Mouse (Mus musculus) megakaryocyte progenitor cell, adult 5-6 weeks (primary cell): ENCODE data around the gene Sf3a1. TPM values are rescaled to one million over a fixed set of nuclear protein-coding genes. Genes with fewer than 3 reads are reported as not detected.

Experiments
- total RNA-seq, 2 experiments: library from RNA; stranded (forward) in 1 of 2; stranded (reverse) in 1 of 2; fragments of 157-497, 149-512 nt in 1 of 2; fragments of 200-1000 nt in 1 of 2; gene quantifications; 2 replicates each; pipeline versions ENCODE4 v1.2.3 to v1.2.4; 2015 to 2017

Gene Sf3a1
- total RNA-seq, 2 experiments from 2014 or later = 35.3 to 64.8 TPM

Other genes with a start within 250 kb of the Sf3a1 start
- gene Slc35e4, start 245.7 kb upstream of the Sf3a1 start, total RNA-seq (2015) = 0.94 and 2.5 TPM in 2 replicates
- 1.5 and 3.0 TPM in 2 replicates for gene Slc35e4, start 245.7 kb upstream of the Sf3a1 start, total RNA-seq (2017)
- gene Tcn2, start 228.2 kb upstream of the Sf3a1 start, total RNA-seq (2015) = 87.8 and 102 TPM in 2 replicates
- gene Tcn2, start 228.2 kb upstream of the Sf3a1 start, total RNA-seq (2017) = 40.8 and 50.5 TPM in 2 replicates
- 67.7 and 87.4 TPM in 2 replicates for gene Pes1, start 196.4 kb upstream of the Sf3a1 start, total RNA-seq (2015)
- gene Pes1, start 196.4 kb upstream of the Sf3a1 start, total RNA-seq (2017) = 168 and 183 TPM in 2 replicates
- not detected in 2 replicates for gene 4930556J24Rik, start 183.6 kb upstream of the Sf3a1 start, total RNA-seq (2015)
- gene 4930556J24Rik, start 183.6 kb upstream of the Sf3a1 start, total RNA-seq (2017) = not detected in 2 replicates
- gene Gal3st1, start 176.7 kb upstream of the Sf3a1 start, total RNA-seq (2015) = 0.37 TPM in 1 of 2 replicates, not detected in the other
- 0.30 and 0.75 TPM in 2 replicates for gene Gal3st1, start 176.7 kb upstream of the Sf3a1 start, total RNA-seq (2017)
- not detected in 2 replicates for gene Sec14l4, start 128.9 kb upstream of the Sf3a1 start, total RNA-seq (2015)
- not detected in 2 replicates for gene Sec14l4, start 128.9 kb upstream of the Sf3a1 start, total RNA-seq (2017)
- not detected in 2 replicates for gene Sec14l3, start 95.5 kb upstream of the Sf3a1 start, total RNA-seq (2015)
- gene Sec14l3, start 95.5 kb upstream of the Sf3a1 start, total RNA-seq (2017) = not detected in 2 replicates
- 9.7 and 12.0 TPM in 2 replicates for gene Mtfp1, start 64.9 kb upstream of the Sf3a1 start, total RNA-seq (2015)
- gene Mtfp1, start 64.9 kb upstream of the Sf3a1 start, total RNA-seq (2017) = 9.2 and 12.0 TPM in 2 replicates
- gene Sec14l2, start 36.9 kb upstream of the Sf3a1 start, total RNA-seq (2015) = 0.71 and 0.72 TPM in 2 replicates
- 0.87 and 1.7 TPM in 2 replicates for gene Sec14l2, start 36.9 kb upstream of the Sf3a1 start, total RNA-seq (2017)
- 2.5 and 4.7 TPM in 2 replicates for gene Rnf215, start 25.1 kb upstream of the Sf3a1 start, total RNA-seq (2015)
- gene Rnf215, start 25.1 kb upstream of the Sf3a1 start, total RNA-seq (2017) = 5.9 and 8.8 TPM in 2 replicates
- gene Ccdc157, start 57 bp upstream of the Sf3a1 start, total RNA-seq (2015) = 0.44 and 0.54 TPM in 2 replicates
- gene Ccdc157, start 57 bp upstream of the Sf3a1 start, total RNA-seq (2017) = 0.67 and 0.95 TPM in 2 replicates
- gene Tbc1d10a, start 26.4 kb downstream of the Sf3a1 start, total RNA-seq (2015) = 1.9 and 2.7 TPM in 2 replicates
- 4.3 and 8.0 TPM in 2 replicates for gene Tbc1d10a, start 26.4 kb downstream of the Sf3a1 start, total RNA-seq (2017)
- gene Castor1, start 57.9 kb downstream of the Sf3a1 start, total RNA-seq (2015) = 0.59 and 0.61 TPM in 2 replicates
- 0.42 and 0.47 TPM in 2 replicates for gene Castor1, start 57.9 kb downstream of the Sf3a1 start, total RNA-seq (2017)
- gene Osm, start 76.1 kb downstream of the Sf3a1 start, total RNA-seq (2015) = 11.4 and 20.2 TPM in 2 replicates
- gene Osm, start 76.1 kb downstream of the Sf3a1 start, total RNA-seq (2017) = 8.4 and 26.8 TPM in 2 replicates
- gene Lif, start 97.2 kb downstream of the Sf3a1 start, total RNA-seq (2015) = 0.12 and 1.4 TPM in 2 replicates
- gene Lif, start 97.2 kb downstream of the Sf3a1 start, total RNA-seq (2017) = 0.20 and 0.37 TPM in 2 replicates